Mouse (Mus musculus) T-helper 1 cell (primary cell): ENCODE measurements around the gene Fah.

Experiments used
- in situ Hi-C: fragments of 300-600 bp; cut with MboI, MseI; formaldehyde crosslinking; loops from one replicate; pipeline ENCODE4 v1.15.1; 2025; ENCODE audit warnings: high pct_unique_total_duplicates

Fah gene

DNA sequence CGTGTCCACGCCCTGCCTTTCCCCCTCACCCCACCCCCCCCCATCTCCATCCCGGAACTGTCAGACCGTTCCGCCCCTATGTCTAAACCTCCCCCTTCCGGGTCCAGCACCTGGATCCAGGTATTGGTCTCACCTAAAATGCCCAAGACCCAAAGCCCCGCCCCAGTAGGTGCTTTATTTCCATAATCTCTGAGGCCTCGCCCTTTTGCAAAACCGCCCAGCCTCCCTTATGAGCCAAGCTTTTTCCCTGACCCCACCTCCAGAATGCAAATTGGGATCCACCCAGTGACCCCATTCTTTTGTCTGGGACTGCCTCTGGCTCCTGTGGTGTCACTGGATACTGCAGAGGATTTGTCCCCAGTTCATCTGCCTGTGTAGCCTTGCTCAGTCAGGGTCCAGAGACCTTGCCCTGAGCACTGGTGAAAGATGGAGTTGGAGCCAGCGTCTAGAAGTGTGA is at the start of gene Fah:
Gene Fah, minus strand, starts transcription at position 430 of the 457 bp plus-strand sequence.
- in situ Hi-C loops: no loop called here

DNA sequence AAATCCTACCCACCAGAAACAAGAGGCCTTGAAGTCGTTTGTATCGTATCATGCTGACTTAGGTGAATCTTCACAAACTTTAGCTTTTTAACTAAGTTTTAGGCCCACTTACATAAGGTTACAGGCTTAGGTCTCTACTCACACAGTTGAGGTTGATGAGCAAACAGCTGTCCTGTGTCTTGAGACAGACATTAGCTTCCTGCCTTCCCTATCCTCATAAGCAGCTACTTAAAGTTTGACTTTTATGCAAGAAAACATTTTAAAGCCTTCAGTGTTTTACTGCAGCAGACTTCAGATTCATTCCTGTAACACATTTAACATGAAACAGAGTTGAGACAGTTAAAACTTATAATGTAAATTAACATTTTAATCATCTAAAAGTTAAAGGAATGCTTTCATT is 46.2 kb upstream of the Fah start:
- in situ Hi-C loops: no loop called here

DNA sequence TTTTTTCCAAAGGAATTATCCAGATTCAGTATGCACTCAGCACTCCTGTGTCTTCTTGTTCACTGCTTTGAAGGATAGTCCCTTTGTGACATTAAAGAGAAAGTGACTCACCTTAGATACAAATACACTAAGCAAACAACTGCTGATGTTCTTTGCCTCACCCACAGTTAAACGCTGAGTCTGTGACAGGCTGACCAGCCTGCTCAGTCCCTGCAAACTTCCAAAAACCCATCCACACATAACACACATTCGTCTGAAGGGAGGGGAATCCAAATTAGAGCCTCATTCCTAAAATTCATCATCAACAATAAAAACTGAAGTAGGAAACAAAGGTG is 45.4 kb upstream of the Fah start:
- in situ Hi-C loops: no loop called here

DNA sequence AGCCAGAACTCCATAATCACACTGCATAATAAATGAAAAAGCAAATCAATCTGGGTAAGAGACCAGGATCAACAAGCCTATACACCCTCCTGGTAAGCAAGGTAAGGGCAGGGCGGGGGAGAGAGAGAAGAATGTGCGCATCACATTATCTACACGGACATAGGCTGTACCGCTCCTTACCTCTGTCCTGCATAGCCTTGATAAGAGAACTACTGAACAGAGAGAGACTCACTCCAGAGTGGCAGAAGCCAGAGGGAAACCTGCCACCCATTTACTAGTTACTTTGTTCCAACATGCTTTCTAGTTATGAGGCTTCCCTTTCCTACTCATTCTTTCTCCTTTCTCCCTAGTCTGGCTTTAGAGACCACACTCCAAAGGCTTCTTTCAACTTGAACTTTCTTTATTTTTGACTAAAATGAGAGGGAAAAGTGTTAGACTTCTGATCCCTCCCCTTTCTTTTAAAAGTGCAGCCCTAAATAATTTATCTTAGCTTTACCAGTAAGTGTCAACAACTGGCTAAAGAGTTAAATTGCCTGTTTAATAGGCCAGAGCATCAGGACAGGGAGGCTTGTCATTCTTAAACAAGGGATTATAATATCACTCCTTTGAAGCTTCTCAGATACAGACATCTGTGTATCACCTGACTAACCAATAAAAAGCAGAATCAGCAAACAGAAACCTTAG is 44.9 kb upstream of the Fah start:
- in situ Hi-C loops: no loop called here

DNA sequence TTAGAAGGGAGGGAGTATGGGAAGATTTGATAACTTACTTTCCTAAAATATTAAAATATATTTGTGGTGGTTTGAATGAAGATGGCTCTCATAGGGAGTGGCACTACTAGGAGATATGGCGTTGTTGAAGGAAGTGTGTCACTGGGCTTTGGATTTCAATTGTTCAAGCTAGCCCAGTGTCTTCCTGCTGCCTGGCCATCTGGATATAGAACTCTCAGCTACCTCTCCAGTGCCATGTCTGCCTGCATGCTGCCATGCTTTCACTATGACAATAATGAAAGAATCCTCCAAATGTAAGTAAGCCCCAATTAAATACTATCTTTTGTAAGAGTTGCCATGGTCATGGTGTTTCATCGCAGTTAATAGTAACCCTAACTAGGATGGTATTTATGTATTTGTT is 42.5 kb upstream of the Fah start:
- in situ Hi-C loops: no loop called here

DNA sequence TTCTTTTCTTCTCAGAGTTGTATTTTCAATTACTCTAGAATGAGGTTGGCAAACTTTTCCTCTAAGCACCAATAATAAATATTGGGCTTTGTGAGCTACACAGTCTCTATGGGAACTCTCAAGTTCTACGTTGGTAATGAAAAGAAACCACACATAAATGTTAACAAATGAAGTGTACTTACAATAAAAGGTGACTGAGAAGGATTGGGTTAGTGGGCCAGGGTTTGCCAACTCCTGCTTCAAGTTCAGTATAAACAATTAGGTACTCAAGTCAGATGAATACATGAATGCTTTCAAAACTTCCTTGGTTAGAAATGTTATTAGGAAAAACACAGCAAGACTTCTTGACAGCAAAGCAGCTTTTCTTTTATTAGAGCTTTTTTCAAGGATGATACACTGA is 39.7 kb upstream of the Fah start:
- in situ Hi-C loops: no loop called here

DNA sequence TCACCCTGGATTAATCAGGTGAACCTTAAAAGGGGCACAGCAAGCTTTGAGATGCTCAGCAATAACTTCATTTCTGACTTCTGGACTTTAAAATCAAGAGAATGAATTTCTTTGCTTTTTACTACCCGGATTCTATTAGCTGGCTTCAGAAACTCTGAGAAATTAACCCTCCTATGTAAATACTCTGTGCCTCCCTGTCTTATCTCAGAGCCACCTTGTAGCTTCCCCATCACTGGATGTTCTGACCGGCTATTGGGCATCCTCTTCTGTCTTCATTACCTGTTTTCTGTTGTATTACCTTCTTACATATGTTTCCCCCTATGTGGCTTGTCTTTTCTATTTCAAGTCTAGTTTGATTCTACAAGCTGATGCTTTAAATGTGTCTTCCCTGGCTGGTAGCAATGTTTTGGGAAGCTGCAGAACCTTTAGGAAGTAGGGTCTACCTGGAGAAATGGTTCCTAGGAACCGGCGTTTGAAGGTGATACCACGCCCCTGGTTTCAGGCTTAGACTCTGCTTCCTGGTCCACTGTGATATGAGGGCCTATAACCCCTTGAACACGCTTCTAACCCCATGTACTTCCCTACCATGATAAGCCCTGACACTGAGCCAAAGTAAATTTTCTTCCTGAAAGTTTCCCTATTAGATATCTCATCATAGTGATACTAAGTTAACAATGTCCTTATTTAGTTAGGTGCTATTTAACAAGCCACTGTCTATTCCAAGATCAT is 36.9 kb upstream of the Fah start:
- in situ Hi-C loops: no loop called here

DNA sequence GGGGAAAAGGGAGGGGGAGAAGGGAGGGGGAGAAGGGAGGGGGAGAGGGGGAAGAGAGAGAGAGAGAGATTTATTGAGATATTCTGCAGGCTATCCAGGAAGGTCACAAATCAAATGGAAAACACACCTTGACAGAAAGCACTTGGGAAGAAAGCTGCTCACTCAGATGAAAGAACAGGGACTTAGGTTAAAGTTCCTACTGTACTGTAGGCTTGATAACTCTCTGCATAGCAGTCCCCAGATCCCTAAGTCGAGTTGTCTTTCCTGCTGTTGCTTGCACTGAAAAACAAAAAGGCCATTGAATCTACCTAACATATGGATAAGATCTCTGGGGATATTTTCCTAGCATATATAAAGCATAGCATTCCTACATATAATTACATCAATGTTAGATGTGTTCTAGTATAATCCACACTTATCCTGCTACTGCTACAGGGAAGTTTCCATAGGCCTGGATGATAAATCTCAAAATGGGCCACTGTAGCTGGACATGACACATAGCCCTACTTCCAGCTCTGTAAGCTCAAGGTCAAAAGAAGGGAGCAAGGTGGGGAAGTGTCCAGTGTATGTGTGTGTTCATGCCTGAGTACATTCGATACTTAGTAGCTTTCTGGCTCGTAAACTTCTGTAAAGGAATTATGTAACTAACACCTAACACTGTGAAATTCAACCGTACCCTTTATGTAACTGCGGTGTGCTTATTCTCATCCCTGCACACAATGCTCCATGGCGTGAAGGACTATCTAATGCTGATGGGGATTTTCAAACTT is 35.8 kb upstream of the Fah start:
- in situ Hi-C loops: no loop called here

DNA sequence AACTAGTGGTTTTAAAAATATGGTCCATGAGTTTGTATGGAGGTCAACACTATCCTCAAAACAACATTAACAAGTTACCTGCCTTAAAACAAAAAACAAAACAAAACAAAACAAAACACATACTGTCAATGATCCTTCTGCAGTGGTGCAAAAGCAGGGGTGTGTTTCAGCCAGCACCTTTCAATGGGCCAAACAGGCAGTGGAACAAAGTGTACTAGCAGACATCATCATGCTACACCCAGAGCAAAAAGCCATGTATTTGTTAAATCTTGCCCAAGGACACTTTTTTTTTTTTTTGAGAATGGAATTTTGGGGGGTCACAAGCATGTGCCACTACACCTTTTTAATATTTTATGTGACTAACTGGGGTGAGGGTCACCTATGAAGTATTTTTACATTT is 30.4 kb upstream of the Fah start:
- in situ Hi-C loops: no loop called here

DNA sequence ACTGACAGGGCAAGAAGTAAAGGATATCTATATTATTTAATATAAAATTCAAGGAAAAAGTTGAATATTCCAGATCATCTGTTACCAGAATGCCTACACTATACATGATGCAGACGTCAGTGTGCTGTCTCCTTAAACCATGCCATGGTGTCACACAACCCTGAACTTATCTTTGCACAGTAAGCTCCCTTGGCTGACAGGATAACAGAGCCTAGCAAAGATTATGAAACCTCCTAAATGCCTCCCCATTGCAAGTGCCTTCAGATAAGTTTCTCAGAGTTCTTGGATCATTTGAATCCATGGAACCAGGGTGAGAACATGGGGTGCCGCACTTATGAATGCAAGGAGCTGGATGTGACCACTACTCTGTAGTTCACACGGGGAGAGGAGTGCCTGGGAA is 25.4 kb upstream of the Fah start:
- in situ Hi-C loops: no loop called here

DNA sequence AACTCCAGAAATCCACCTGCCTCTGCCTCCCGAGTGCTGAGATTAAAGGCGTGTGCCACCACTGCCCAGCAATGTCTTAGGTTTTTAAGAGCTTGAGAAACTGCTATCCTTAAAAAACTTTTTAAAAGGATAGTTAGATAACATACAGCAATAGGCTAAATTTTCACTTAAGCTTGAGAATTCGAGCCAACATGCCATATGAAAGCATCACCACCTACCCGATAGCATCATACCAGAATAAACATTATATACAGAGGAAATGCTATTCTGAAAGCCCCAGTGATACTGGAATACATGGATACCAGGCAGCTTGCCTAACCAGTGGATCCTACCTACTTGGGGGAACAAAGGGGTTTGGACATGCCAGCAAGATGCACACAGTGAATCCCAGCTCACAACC is 17.2 kb upstream of the Fah start:
- in situ Hi-C loops: no loop called here

DNA sequence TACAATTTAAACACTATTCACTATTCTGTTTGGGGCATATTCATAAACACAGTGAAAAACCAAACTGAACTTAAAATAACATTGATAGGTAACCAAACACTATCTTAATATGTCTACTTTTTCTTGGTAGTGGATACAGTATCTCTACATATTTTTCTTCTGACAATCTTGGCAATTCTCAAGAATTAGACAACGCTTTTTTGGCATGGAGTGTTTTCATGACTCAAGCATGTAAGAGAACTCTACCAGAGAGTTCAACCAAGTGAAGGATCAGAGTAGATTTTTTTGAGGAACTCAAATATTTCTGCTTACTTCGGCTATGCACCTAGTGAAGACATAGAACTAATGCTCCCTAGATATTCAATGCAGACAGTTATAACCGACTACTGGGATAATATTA is 14.4 kb upstream of the Fah start:
- in situ Hi-C loops: no loop called here

DNA sequence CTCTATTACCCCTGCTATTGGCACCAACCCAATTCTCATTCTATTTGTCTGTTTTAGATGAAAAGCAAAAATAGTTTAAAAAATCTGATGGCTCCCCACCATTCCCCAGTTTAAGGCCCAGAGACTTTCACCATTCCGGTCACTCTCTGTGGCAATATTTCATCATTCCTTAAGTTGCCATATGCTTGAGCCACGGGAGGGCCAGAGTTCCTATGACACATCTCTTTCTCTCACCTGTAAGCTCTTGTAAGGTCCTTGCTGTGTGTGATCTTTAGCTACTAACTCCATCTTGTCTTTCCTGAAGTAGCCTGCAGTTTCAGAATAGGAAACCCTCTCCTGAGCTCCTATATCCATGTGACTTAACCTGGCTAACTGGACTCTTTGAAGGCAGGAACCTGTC is 12.4 kb upstream of the Fah start:
- in situ Hi-C loops: no loop called here

DNA sequence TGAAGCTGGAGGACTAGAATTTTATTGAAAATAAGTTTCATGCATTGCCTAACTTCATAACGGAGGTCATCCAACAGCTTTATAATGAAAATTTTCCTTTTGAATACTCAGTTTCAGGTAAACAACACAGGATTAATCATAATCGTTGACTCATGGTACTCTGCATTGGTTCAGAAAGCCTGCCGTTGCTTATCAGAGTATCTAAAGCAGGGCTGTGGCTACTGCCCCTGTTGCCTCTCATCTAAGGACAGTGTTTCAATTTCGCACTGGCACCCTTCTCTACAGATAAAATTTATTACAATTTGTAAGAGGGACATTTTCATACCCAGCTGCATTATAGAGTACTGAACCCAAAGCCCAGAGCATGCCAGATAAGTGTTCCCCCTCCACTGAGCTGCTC is 5.9 kb upstream of the Fah start:
- in situ Hi-C loops: no loop called here

DNA sequence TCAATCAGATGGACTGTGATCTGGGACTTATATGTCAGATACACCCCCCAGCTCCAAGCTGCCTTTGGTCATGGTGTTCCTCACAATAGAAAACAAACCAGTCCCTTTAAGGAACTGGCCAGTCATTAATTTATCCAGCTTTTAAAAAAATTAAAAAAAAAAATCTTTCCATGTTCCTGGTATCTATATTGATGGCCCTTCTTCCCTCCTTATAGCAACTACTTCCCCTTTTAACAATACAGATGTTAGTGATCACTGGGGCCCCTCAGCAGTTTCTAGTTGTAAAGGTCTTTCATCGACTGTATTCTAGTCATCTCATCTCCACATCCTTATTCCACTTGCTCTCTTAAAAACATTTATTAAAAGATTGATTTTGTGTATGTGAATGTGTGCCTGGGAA is 5.1 kb upstream of the Fah start:
- in situ Hi-C loops: no loop called here

DNA sequence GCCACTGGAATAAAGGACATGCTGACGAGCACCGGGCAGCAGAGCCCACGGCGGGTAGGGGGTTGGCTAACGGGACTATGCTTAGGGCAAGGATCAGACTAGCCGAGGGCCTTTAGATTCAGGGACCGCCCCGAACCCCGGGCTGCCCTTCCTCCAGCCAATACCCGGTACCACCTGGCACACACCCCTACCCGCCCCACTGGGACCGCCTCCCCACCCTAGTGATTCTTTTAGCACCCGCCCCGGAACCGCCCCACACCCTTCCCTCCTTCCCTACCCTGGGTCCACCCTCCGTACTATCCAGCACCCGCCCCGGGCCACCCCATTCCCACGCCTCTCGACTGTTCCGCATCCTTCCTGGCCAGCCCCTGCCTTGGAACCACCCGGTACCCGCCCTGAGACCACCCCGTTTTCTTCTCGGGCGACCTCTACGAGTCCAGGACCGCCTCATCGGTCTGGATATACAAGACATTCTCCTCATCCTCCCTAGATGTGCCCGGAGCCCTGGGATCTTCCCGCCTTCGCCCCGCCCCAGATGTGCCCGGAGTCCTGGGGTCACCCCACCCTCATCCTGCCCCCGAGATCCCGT is 724 bp downstream of the Fah start:
- in situ Hi-C loops: no loop called here

DNA sequence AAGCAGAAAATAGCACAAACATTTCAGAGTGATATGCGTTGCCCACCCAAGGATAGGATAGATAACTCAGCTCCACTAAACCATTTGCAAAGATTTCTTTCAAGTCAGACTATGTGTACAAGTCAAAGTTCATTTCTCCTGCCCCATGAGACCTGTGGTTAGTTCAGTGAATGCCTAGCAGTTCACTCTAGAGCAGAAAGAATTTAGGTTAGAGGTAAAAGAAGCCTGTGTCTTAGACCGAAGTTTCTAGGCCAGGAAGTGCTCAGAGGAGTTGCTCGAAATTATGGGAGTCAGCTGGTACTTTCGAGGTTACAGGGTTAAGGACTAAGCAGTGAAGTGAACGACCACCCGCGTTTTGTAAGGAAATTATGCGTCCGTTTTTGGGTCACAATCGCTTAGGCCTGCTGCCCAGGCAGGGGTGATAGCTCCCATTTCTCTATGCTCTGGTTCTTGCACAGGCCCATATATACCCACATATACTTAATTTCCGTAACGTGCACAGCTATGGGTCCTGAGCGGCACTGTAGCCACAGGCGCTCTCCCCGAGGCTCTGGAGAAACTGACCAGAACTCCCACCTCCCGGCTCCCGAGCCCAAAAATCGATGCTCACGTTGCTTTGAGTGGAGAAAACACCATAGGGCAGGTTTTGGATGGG is 1.4 kb downstream of the Fah start:
- in situ Hi-C loops: no loop called here

DNA sequence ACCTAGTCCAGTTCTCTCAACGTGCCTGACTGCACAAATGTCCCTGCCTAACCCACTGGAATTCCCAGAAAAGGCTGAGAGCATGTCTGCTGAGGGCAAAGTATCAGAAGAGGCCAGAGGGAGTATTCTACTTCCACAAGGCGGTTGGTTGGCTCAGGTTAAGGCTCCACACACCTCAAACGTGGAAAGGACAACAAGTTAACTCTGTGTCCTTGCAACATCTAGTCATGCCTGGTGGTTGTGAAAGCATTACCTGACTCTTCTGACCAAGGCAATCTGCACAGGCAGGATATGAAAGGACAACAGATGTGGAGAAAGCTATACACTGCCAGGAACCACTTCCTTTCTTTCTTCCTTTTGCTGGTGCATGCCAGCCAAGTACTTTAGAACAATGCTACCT is 2.0 kb downstream of the Fah start:
- in situ Hi-C loops: no loop called here

DNA sequence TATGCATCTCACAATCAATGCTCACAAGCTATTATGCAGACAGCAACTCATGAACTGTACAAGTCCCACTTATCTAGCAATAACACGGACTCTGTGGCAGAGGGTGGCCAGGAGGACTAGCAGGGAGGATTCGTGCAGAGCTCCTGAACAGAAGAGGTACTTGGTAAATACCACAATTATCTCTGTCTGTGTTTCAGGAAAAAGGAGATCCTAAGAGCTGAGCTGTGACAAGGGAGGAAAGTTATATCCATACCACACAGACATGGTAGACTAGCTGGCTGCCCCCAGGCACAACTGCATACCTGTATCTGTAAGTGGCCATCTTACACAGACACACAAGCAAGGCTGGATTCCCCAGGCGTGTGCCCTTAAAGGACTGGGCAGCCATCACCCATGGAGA is 5.2 kb downstream of the Fah start:
- in situ Hi-C loops: no loop called here

DNA sequence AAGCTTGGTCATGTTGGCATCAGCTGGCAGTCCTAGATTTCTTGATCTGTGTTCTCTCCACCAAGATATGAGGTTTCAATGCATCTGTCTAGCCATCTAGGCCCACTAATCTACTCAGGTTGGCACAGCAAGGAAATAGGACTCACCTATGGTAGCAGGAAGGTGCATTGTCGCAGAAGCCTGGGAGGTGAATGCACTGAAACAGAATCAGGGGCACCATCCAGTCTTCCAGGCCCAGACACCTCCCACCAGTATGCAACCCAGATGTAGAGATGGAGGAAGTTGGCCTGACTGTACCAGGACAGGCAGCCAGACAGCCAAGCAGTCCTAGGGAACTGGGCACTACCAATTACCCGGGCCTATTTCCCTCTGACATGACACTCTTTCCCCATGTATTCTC is 5.9 kb downstream of the Fah start:
- in situ Hi-C loops: no loop called here

DNA sequence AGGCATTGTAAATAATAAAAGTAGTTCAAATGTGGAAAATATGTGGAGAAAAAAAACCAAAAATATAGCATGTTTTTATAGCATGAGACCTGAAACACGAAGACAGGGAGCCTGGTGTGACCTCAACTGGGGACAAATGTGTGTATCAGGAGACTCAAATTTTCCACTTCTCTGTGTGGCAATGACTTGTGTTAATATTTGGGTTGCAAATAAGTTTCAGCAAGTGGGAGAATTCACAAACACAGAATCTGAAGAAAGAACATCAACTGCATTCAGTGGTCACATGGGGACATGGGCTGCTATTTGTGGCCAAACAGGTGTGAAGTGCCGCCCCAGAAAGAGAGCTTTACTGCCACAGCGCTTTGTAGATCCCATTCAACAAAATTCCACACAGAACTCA is 9.9 kb downstream of the Fah start:
- in situ Hi-C loops: no loop called here

DNA sequence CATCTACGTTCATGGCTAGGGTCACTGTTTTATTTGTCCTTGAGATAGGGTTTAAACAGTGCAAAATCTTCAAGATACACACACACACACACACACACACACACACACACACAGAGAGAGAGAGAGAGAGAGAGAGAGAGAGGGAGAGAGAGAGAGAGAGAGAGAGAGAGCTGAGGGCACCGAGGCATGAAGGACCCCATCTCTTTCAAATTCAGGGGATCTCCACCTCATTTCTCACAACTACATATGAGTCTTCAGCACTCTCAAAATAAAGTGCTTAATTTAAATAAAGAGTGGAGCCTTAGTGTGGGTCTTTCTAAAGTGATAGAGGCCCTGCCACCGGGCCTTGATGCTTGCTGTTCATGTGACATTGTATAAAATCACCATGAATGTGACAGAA is 10.5 kb downstream of the Fah start:
- in situ Hi-C loops: no loop called here
